Comparison of ENCODE assay signal across 26 mouse cellular contexts in genomic region chr12:77135067-77135466, GRCm38 (mm10).
"Had no signal": no experiment of that assay in that cellular context is flagged by ENCODE, and none has a peak within 500 bp of the region (broad histone marks: within the 10 kb centered on the region; RNA-seq: fewer than 3 reads in every experiment).

No protein-coding gene starts in this region.

- ATAC-seq: forebrain, embryonic 13.5 days; forebrain, embryonic 14.5 days; forebrain, embryonic 15.5 days; forebrain, embryonic 16.5 days; forebrain, postnatal 0 days had no signal

- DNase-seq: cerebellum, adult 9-10 months; cerebellum, adult 9-11 months; cerebellum, postnatal 10 days; cerebellum, postnatal 14 days; cerebellum, postnatal 25 days; cerebellum, postnatal 36 days; embryo, embryonic 11 days; forebrain, postnatal 0 days; gastrocnemius, adult 2 months; gastrocnemius, postnatal 10 days; gastrocnemius, postnatal 14 days; gastrocnemius, postnatal 25 days; gastrocnemius, postnatal 36 days; heart, adult 18-20 months; heart, adult 2 months had no signal

- H3K4me1 ChIP-seq: embryonic facial prominence, embryonic 12.5 days; embryonic facial prominence, embryonic 13.5 days; embryonic facial prominence, embryonic 15.5 days; forebrain, embryonic 12.5 days; forebrain, embryonic 13.5 days; forebrain, embryonic 15.5 days had no signal

- H3K9ac ChIP-seq: embryonic facial prominence, embryonic 12.5 days; embryonic facial prominence, embryonic 13.5 days; embryonic facial prominence, embryonic 15.5 days; forebrain, embryonic 12.5 days; forebrain, embryonic 13.5 days; forebrain, embryonic 15.5 days; forebrain, postnatal 0 days had no signal

- H3K27ac ChIP-seq: embryonic facial prominence, embryonic 10.5 days; embryonic facial prominence, embryonic 12.5 days; embryonic facial prominence, embryonic 13.5 days; embryonic facial prominence, embryonic 15.5 days; forebrain, embryonic 10.5 days; forebrain, embryonic 12.5 days; forebrain, embryonic 13.5 days; forebrain, embryonic 15.5 days; gastrocnemius, adult 2 months; heart, adult 2 months had no signal

- H3K4me2 ChIP-seq: embryonic facial prominence, embryonic 12.5 days; embryonic facial prominence, embryonic 13.5 days; embryonic facial prominence, embryonic 15.5 days; forebrain, embryonic 12.5 days; forebrain, embryonic 13.5 days; forebrain, embryonic 15.5 days had no signal

- H3K4me3 ChIP-seq: embryonic facial prominence, embryonic 10.5 days; embryonic facial prominence, embryonic 12.5 days; embryonic facial prominence, embryonic 13.5 days; embryonic facial prominence, embryonic 15.5 days; erythroblast, embryonic 14.5 days; forebrain, embryonic 10.5 days; forebrain, embryonic 12.5 days; forebrain, embryonic 13.5 days; forebrain, embryonic 15.5 days; gastrocnemius, adult 2 months; heart, adult 2 months had no signal

- H3K9me3 ChIP-seq: embryonic facial prominence, embryonic 10.5 days; embryonic facial prominence, embryonic 12.5 days; embryonic facial prominence, embryonic 13.5 days; embryonic facial prominence, embryonic 15.5 days; forebrain, embryonic 10.5 days; forebrain, embryonic 12.5 days; forebrain, embryonic 13.5 days; forebrain, embryonic 15.5 days had no signal

- H3K27me3 ChIP-seq: embryonic facial prominence, embryonic 12.5 days; embryonic facial prominence, embryonic 13.5 days; embryonic facial prominence, embryonic 15.5 days; forebrain, embryonic 12.5 days; forebrain, embryonic 13.5 days; forebrain, embryonic 15.5 days had no signal

- H3K36me3 ChIP-seq: embryonic facial prominence, embryonic 10.5 days; embryonic facial prominence, embryonic 12.5 days; embryonic facial prominence, embryonic 13.5 days; embryonic facial prominence, embryonic 15.5 days; forebrain, embryonic 10.5 days; forebrain, embryonic 12.5 days; forebrain, embryonic 15.5 days had no signal
